Mouse (Mus musculus) forebrain, embryonic 10.5 days (tissue): ENCODE results near the gene Ppp4r4. TPM values are rescaled to one million over a fixed set of nuclear protein-coding genes. Genes with fewer than 3 reads are reported as not detected.

Experiments
- DNase-seq: peaks from one replicate; pipeline ENCODE4 v3.0.0-alpha.2; 2017; ENCODE audit warnings: low spot score; ENCODE audit errors: extremely low spot score
- H3K27ac ChIP-seq: fragments of 300-500 bp; sonication (generic); 2 replicates; pipeline ENCODE4 v1.5.1; 2016; ENCODE audit warnings: mild to moderate bottlenecking
- H3K27me3 ChIP-seq: fragments of 300-500 bp; sonication (generic); 2 replicates; pipeline ENCODE4 v1.6.1; 2016; ENCODE audit warnings: mild to moderate bottlenecking; ENCODE audit not compliant: poor library complexity, severe bottlenecking
- H3K36me3 ChIP-seq: fragments of 300-500 bp; sonication (generic); replicated peaks from 2 replicates; pipeline ENCODE4 v1.6.1; 2016; ENCODE audit warnings: mild to moderate bottlenecking, moderate library complexity
- H3K4me1 ChIP-seq: fragments of 300-500 bp; sonication (generic); 2 replicates; pipeline ENCODE4 v1.6.1; 2016
- H3K4me3 ChIP-seq: fragments of 300-500 bp; sonication (generic); 2 replicates; pipeline ENCODE4 v1.5.1; 2016; ENCODE audit warnings: mild to moderate bottlenecking, moderate library complexity
- H3K9me3 ChIP-seq: fragments of 300-500 bp; sonication (generic); 2 replicates; pipeline ENCODE4 v1.6.1; 2016; ENCODE audit warnings: mild to moderate bottlenecking, moderate library complexity
- WGBS: fragments of 180-500 bp; shearing (Covaris S2); methylation state at CpG from one replicate; pipeline ENCODE4 v1.1.7; 2016; 5-methylcytosine and 5-hydroxymethylcytosine counted together
- polyA plus RNA-seq: library from polyadenylated mRNA; unstranded; fragments of >200 nt; fragmentation: Nextera tagmentation; extraction: Ambion mirVana; gene quantifications from 2 replicates; pipeline ENCODE4 v1.2.1, GENCODE M21; 2016

The Ppp4r4 gene
- polyA plus RNA-seq, 1 experiment from 2014 or later: 2.8 TPM

GRCm38 (mm10) chr12:103508346-103508745 is 23.7 kb upstream of the Ppp4r4 start:
- no peaks in the 10 kb centered on the region for H3K36me3 ChIP-seq
- no peak for DNase-seq
- no peaks in the 10 kb centered on the region for H3K27me3 ChIP-seq
- peaks cover 9% of the 10 kb centered on the region for H3K4me1 ChIP-seq
- WGBS: 85% methylated on average over 4 of the region's 4 CpGs
- H3K9me3 ChIP-seq: no peaks in the 10 kb centered on the region
- no peak overlapping the region for H3K4me3 ChIP-seq
- H3K27ac ChIP-seq: no peak overlapping the region

- WGBS: 92% methylated on average over 8 of the region's 8 CpGs
- H3K27ac ChIP-seq: no peak overlapping the region
- DNase-seq: no peak
These were observed 22.2 kb upstream of the Ppp4r4 start for GRCm38 (mm10) chr12:103509893-103510292.

GRCm38 (mm10) chr12:103511586-103511985 is 20.5 kb upstream of the Ppp4r4 start:
- DNase-seq: no peak
- WGBS: 65% methylated on average over 2 of the region's 2 CpGs
- H3K4me1 ChIP-seq: peaks cover 22% of the 10 kb centered on the region
- H3K9me3 ChIP-seq: no peaks in the 10 kb centered on the region
- no peaks in the 10 kb centered on the region for H3K36me3 ChIP-seq
- no peak overlapping the region for H3K4me3 ChIP-seq
- H3K27me3 ChIP-seq: no peaks in the 10 kb centered on the region
- no peak overlapping the region for H3K27ac ChIP-seq

More at GRCm38 (mm10) chr12:103509893-103510292, 22.2 kb upstream of the Ppp4r4 start:
- Histone ChIP-seq H3K36me3 (no peaks in the 10 kb centered on the region), H3K27me3 (no peaks in the 10 kb centered on the region), H3K4me1 (peaks cover 22% of the 10 kb centered on the region), H3K9me3 (no peaks in the 10 kb centered on the region), H3K4me3 (no peak overlapping the region)

DNA sequence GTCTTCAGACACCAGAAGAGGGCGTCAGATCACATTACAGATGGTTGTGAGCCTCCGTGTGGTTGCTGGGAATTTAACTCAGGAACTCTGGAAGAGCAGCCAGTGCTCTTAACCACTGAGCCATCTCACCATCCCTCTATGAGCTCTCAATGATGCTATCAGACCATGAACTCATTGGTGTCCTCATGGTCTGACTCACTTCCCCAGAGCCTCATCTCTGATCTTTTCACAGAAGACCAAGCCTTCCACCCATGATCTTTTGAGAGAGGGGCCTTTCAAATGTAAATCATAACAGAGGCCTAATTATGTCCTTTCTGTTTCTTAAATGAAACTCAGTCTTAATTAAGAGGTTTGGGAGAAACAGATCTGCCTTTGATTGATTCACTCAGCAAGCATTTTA is 19.0 kb upstream of the Ppp4r4 start:
- Histone ChIP-seq H3K27me3 (no peaks in the 10 kb centered on the region), H3K9me3 (no peaks in the 10 kb centered on the region), H3K36me3 (no peaks in the 10 kb centered on the region), H3K27ac (no peak overlapping the region), H3K4me1 (peaks cover 22% of the 10 kb centered on the region), H3K4me3 (no peak overlapping the region)
- 78% methylated on average over 2 of the region's 2 CpGs for WGBS
- DNase-seq: no peak

GRCm38 (mm10) chr12:103513451-103513871 is 18.6 kb upstream of the Ppp4r4 start:
- H3K4me3 ChIP-seq: no peak overlapping the region
- DNase-seq: peak; percentile 21
- H3K36me3 ChIP-seq: no peaks in the 10 kb centered on the region
- H3K9me3 ChIP-seq: no peaks in the 10 kb centered on the region
- H3K4me1 ChIP-seq: peaks cover 19% of the 10 kb centered on the region
- H3K27ac ChIP-seq: no peak overlapping the region
- H3K27me3 ChIP-seq: no peaks in the 10 kb centered on the region
- WGBS: 52% methylated on average over 4 of the region's 4 CpGs

DNA sequence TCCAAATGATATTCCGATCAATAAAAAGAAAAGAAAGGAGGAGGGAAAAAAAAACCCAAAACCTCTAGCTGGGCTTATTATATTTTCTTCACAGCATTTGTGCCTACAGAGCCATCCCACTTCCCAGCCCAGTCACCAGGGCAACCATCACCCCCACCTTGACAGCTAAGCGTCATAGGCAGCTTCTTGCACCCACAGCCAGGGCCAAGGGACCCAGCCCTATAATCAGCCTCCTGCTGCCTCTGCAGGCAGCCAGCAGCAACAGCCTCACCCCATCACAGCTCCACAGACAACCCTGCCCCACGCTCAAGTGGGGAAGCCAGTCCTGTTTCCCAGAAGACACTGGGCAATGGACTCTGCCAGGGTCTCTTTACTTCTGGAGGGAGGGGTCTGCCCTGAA is 17.7 kb upstream of the Ppp4r4 start:
- no peak for DNase-seq
- Histone ChIP-seq H3K36me3 (no peaks in the 10 kb centered on the region), H3K27ac (no peak overlapping the region), H3K4me3 (no peak overlapping the region), H3K4me1 (peaks cover 18% of the 10 kb centered on the region), H3K9me3 (no peaks in the 10 kb centered on the region), H3K27me3 (no peaks in the 10 kb centered on the region)
- WGBS: 84% methylated on average over 3 of the region's 3 CpGs

GRCm38 (mm10) chr12:103515638-103516037 is 16.4 kb upstream of the Ppp4r4 start:
- DNase-seq: no peak
- H3K4me3 ChIP-seq: no peak overlapping the region
- H3K4me1 ChIP-seq: peaks cover 18% of the 10 kb centered on the region
- no peaks in the 10 kb centered on the region for H3K27me3 ChIP-seq
- H3K9me3 ChIP-seq: no peaks in the 10 kb centered on the region
- H3K27ac ChIP-seq: no peak overlapping the region
- 81% methylated on average over 4 of the region's 4 CpGs for WGBS
- H3K36me3 ChIP-seq: no peaks in the 10 kb centered on the region

- whole genome bisulfite sequencing: 91% methylated on average over 6 of the region's 6 CpGs
- no peaks in the 10 kb centered on the region for H3K36me3 ChIP-seq
- H3K4me1 ChIP-seq: peaks cover 10% of the 10 kb centered on the region
- H3K27me3 ChIP-seq: no peaks in the 10 kb centered on the region
- no peak overlapping the region for H3K27ac ChIP-seq
- H3K9me3 ChIP-seq: no peaks in the 10 kb centered on the region
- no peak for DNase-seq
- no peak overlapping the region for H3K4me3 ChIP-seq
These were observed 13.4 kb upstream of the Ppp4r4 start for GRCm38 (mm10) chr12:103518640-103519039.

GRCm38 (mm10) chr12:103530596-103530995 is 1.5 kb upstream of the Ppp4r4 start:
- WGBS: 90% methylated on average over 2 of the region's 2 CpGs
- DNase-seq: no peak
- H3K4me1 ChIP-seq: peaks cover 18% of the 10 kb centered on the region
- H3K9me3 ChIP-seq: no peaks in the 10 kb centered on the region; the same call in 1 of the 2 replicates
- H3K27me3 ChIP-seq: peaks cover 25% of the 10 kb centered on the region
- no peak overlapping the region for H3K27ac ChIP-seq
- no peak overlapping the region for H3K4me3 ChIP-seq
- H3K36me3 ChIP-seq: no peaks in the 10 kb centered on the region

DNA sequence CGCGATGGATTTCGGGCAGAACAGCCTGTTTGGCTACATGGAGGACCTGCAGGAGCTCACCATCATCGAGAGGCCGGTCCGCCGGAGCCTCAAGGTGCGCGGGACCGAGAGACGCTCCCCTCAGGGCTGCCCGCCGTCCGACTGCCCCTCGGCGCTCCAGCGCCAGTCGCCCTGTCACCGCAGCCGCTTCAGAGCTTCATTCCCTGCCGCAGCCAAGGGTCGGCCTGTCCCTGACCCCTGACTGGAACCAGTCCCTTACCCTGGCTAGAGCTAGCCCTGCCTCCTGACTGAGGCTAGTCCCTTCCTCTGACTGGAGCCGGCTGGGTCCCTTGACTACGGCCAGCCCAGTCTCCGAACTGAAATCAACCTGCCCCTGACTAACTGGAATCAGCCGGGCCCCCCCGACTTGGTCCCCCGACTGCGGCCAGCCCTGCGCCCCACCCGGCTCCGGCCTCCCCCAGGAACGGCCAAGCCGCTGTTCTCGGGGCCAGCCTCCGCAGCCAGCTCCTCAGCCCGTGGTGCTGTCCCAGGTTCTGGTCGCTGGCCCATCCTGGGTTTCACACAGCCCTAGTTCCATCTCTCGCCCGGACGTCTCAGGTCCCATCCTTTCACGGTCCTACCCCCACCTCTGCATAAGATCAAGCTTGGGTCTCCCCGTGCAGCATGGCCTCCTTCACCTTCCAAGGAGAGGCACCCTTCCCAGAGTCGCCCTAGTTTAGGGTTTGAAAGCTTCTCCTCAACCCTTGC is 739 bp downstream of the Ppp4r4 start:
- H3K4me3 ChIP-seq: peak overlapping the region; percentile 73
- 1% methylated on average over 44 of the region's 44 CpGs for WGBS
- peaks cover 18% of the 10 kb centered on the region for H3K4me1 ChIP-seq
- peaks cover 25% of the 10 kb centered on the region for H3K27me3 ChIP-seq
- no peaks in the 10 kb centered on the region for H3K36me3 ChIP-seq
- no peaks in the 10 kb centered on the region for H3K9me3 ChIP-seq
- no peak for DNase-seq
- H3K27ac ChIP-seq: peak overlapping the region; percentile 86

DNA sequence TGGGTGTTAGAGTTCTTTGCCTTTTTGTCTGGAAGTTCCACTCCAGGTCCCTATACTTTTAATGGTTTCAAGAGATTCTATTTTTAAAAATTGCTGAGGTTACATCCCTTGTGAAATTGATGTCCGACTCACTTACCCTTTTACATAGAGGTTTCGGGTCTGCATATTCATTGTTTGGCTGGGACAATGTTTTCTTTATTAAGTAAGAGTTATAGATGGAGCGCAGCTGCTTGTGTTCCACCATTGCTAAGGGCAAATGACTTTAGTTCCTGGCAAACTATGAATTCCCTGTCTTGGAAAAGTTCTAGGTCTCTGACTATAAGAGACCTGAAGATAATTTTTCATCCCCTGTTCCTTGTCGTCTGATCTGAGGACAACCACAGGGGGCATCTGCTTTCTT is 8.3 kb downstream of the Ppp4r4 start:
- Histone ChIP-seq H3K4me1 (no peaks in the 10 kb centered on the region), H3K9me3 (no peaks in the 10 kb centered on the region), H3K27ac (no peak overlapping the region), H3K27me3 (no peaks in the 10 kb centered on the region), H3K4me3 (no peak overlapping the region), H3K36me3 (no peaks in the 10 kb centered on the region)
- 91% methylated on average over 4 of the region's 4 CpGs for WGBS
- DNase-seq: no peak

- 89% methylated on average over 2 of the region's 2 CpGs for WGBS
- Histone ChIP-seq H3K36me3 (no peaks in the 10 kb centered on the region), H3K27ac (no peak overlapping the region), H3K27me3 (no peaks in the 10 kb centered on the region), H3K4me3 (no peak overlapping the region), H3K4me1 (peaks cover 9% of the 10 kb centered on the region), H3K9me3 (no peaks in the 10 kb centered on the region)
- DNase-seq: no peak
These were observed 11.3 kb downstream of the Ppp4r4 start for GRCm38 (mm10) chr12:103543351-103543750.

DNA sequence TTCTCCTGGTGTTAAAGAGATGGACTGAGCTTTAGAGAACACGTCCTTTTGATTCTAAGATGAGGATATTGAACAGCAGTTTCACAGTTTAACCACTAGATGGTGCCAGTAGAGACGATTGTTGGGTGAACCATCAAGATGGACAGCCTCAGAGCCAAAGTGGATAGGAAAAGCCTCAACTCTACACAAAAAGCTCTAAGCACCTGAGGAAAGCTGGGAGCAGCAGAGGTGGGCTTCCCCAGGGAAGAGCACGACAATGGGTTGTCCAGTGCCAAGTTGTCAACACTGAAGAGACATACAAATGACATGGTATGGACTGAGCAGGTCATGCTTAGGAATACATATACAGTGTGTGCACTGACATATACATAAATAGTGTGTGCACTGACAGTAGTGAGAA is 12.1 kb downstream of the Ppp4r4 start:
- Histone ChIP-seq H3K27ac (no peak overlapping the region), H3K4me3 (no peak overlapping the region), H3K9me3 (no peaks in the 10 kb centered on the region), H3K36me3 (no peaks in the 10 kb centered on the region), H3K4me1 (peaks cover 9% of the 10 kb centered on the region), H3K27me3 (no peaks in the 10 kb centered on the region)
- DNase-seq: no peak
- WGBS: 6% methylated on average over 3 of the region's 3 CpGs
